Mouse (Mus musculus) stomach, postnatal 0 days (tissue): Measurements from ENCODE around the gene Gmpr2.

Experiments
- CTCF ChIP-seq: IDR thresholded peaks from 2 replicates; pipeline ENCODE4 v1.5.1; 2016; ENCODE audit warnings: antibody characterized with exemption, low read depth, mild to moderate bottlenecking, moderate library complexity
- EP300 ChIP-seq: optimal IDR thresholded peaks from 2 replicates; pipeline ENCODE3; 2016; ENCODE audit warnings: antibody characterized with exemption

DNA sequence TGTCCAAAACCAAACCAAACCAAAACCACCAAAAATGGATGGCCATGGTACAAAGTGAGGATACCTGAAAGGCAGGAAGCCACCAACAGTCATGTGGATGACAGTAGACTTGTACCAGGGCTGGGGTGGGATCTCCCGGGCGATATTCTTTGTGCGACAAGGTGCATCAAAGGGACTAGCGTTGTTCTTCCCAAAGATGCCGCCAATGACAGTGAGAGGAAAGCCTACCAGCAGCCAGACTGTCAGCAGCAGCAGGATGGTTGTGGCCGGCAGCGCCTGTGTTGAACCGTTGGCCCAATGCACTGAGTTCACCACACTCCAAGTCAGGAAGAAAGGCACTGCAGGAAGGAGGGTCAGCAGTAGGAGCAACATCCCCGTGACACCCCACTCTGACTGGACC is 33.9 kb upstream of the Gmpr2 start, which contains the start of gene Gm49378:
- no peak for TF ChIP-seq CTCF
- no peak for TF ChIP-seq EP300
